Mouse (Mus musculus) small intestine, adult 2 months (tissue): ENCODE data around the gene Pcgf6.

Experiments used
- CTCF ChIP-seq: fragments of 200-500 bp; IDR thresholded peaks from 2 replicates; pipeline ENCODE4 v1.5.1; 2012; ENCODE audit warnings: low read depth, mild to moderate bottlenecking, control low read depth, inconsistent platforms, low read length, moderate library complexity, mixed read lengths; ENCODE audit not compliant: insufficient replicate concordance, insufficient read length; ENCODE audit errors: extremely low read depth
- POLR2A ChIP-seq: fragments of 200-500 bp; IDR thresholded peaks from 2 replicates; pipeline ENCODE4 v1.6.1; 2012; ENCODE audit warnings: low read depth, mild to moderate bottlenecking, control low read depth, inconsistent platforms, low read length, moderate library complexity

GRCm38 (mm10) chr19:47006321-47006720 is 44.4 kb downstream of the Pcgf6 start:
- TF ChIP-seq CTCF = no peak
- TF ChIP-seq POLR2A = no peak
